Mouse (Mus musculus): ENCODE measurements at regions not wholly inside any gene's neighbourhood (a gene's known extent, or its start where the extent isn't known, plus 50 kb on each side); places are given as distances from the start of the nearest gene placed in this dataset.

- no peak overlapping the region for H3K4me3 ChIP-seq (replicated peaks)
- no peak for ATAC-seq (replicated peaks; ENCODE audit: low FRiP score)
- no peak overlapping the region for H3K9ac ChIP-seq
- H3K36me3 ChIP-seq = no peaks in the 10 kb centered on the region
- no peak overlapping the region for H3K4me2 ChIP-seq
- H3K4me1 ChIP-seq = peaks cover 5% of the 10 kb centered on the region; the same call in 1 of the 2 replicates
- no peaks in the 10 kb centered on the region for H3K27me3 ChIP-seq
- WGBS = 61% methylated on average over 3 of the region's 3 CpGs
- no peaks in the 10 kb centered on the region for H3K9me3 ChIP-seq (replicated peaks)
- H3K27ac ChIP-seq = no peak overlapping the region
Observed at GRCm38 (mm10) chr9:113413851-113414250, 294.2 kb downstream of the Pdcd6ip start.

DNA sequence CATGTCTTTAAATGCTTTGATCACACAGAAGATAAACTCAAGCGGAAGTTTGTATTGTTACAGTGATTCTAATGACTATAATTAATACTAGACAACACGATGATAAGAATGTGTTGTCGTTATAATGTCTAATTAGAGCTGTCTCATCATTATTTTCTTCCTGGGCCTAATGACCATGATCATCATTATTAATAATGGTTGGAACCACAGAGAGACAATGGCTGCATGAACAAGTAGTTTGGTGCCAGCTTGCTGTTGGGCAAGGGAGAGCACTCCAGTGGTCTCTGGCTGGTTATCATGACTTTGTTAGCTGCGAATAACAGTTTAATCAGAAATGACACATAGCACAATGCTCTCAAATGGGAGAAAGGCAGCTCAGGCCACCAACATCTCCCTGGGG is 296.4 kb downstream of the Pdcd6ip start:
- Histone ChIP-seq H3K4me1 (peaks cover 5% of the 10 kb centered on the region; the same call in 1 of the 2 replicates), H3K36me3 (no peaks in the 10 kb centered on the region), H3K27me3 (no peaks in the 10 kb centered on the region), H3K9me3 (replicated peaks) (no peaks in the 10 kb centered on the region), H3K4me2 (no peak overlapping the region), H3K9ac (no peak overlapping the region), H3K4me3 (replicated peaks) (no peak overlapping the region), H3K27ac (no peak overlapping the region)
- no peak for ATAC-seq (replicated peaks; ENCODE audit: low FRiP score)
- 82% methylated on average over 4 of the region's 4 CpGs for WGBS

DNA sequence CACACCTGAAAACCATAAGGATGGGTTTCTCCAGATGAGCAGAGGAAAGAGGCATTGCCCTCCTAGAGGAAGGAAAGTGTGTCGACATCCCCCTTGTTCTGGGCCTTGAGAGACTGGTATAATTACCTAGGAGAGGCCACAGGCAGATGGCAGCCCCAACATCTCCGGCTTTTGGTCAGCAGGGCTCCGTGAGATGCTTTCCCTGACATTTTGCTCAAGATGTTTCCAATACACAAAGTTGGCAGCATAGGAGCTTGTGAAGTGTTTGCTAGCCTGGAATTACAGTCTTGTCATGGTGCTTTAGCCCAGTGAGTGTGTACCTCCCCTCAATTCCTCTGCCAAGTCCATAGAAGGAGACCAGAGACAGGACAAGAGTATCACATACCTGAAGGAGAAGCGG is 299.5 kb downstream of the Pdcd6ip start:
- no peaks in the 10 kb centered on the region for H3K36me3 ChIP-seq
- no peaks in the 10 kb centered on the region for H3K4me1 ChIP-seq
- 88% methylated on average over 4 of the region's 4 CpGs for WGBS
- H3K4me2 ChIP-seq = no peak overlapping the region
- ATAC-seq (replicated peaks; ENCODE audit: low FRiP score) = no peak
- H3K9me3 ChIP-seq (replicated peaks) = no peaks in the 10 kb centered on the region
- H3K9ac ChIP-seq = no peak overlapping the region
- no peaks in the 10 kb centered on the region for H3K27me3 ChIP-seq
- no peak overlapping the region for H3K4me3 ChIP-seq (replicated peaks)
- no peak overlapping the region for H3K27ac ChIP-seq

GRCm38 (mm10) chr9:113394320-113394719 is 313.7 kb downstream of the Pdcd6ip start:
- WGBS = 85% methylated on average over 3 of the region's 3 CpGs
- no peaks in the 10 kb centered on the region for H3K36me3 ChIP-seq
- no peak for ATAC-seq (replicated peaks; ENCODE audit: low FRiP score)

DNA sequence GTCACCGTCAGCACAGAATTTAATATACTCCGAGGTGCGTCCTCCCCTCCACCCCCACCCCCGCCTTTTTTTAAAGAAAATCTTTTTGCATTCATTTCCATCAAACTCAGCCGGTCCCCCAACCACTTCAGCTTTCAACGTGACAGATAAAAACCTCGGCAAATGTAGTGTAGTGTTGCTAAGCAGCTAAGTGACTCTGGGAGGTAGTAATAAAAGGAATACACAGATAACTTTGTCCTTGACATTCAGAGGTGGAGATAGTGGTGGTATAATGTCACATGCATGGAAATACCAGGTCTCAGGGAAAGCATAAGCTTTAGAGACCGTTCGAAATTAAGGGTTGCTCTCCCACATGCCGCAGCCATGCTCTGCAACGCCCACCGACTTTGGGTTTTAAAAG is 320.7 kb downstream of the Pdcd6ip start:
- Histone ChIP-seq H3K4me3 (replicated peaks) (no peak overlapping the region), H3K36me3 (no peaks in the 10 kb centered on the region), H3K9ac (no peak overlapping the region), H3K9me3 (replicated peaks) (no peaks in the 10 kb centered on the region), H3K4me1 (no peaks in the 10 kb centered on the region), H3K4me2 (no peak overlapping the region), H3K27ac (no peak overlapping the region), H3K27me3 (no peaks in the 10 kb centered on the region)
- WGBS = 82% methylated on average over 12 of the region's 12 CpGs
- ATAC-seq (replicated peaks; ENCODE audit: low FRiP score) = no peak

More at GRCm38 (mm10) chr9:113394320-113394719, 313.7 kb downstream of the Pdcd6ip start:
- H3K4me3 ChIP-seq (replicated peaks) = no peak overlapping the region
- H3K4me1 ChIP-seq = no peaks in the 10 kb centered on the region
- H3K9ac ChIP-seq = no peak overlapping the region
- no peaks in the 10 kb centered on the region for H3K9me3 ChIP-seq (replicated peaks)
- no peak overlapping the region for H3K27ac ChIP-seq
- no peaks in the 10 kb centered on the region for H3K27me3 ChIP-seq
- H3K4me2 ChIP-seq = no peak overlapping the region

DNA sequence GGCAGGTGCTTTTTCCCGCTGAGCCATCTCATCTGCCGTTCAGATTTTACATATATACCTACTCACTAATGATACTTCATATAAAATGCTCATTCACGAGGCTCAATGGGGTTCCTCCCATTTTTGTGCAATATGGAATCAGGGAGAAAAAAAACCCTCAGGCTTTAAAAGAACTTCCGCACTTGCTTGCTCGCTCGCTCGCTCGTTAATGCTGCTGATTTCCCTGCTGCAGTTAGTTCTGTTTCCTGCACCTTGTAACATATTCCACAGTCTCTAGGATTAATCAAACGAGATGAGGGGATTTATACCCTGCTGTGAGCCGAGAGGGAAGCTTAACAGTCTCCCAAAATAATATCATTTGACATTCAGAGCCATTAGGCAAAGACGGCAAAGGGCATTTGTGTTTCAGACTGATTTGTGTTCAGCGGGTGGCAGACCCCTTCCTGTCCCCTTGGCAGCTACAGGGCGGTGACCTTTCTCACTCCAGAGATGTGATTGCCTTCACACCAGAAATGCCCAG is 326.4 kb downstream of the Pdcd6ip start:
- Histone ChIP-seq H3K4me3 (replicated peaks) (no peak overlapping the region), H3K4me1 (0 out of 2 replicates have a peak, but pooled peaks cover 14% of the 10 kb centered on the region), H3K9ac (no peak overlapping the region), H3K27ac (no peak overlapping the region), H3K4me2 (peak overlapping the region; percentile 15; the same call in 1 of the 2 replicates), H3K36me3 (no peaks in the 10 kb centered on the region), H3K27me3 (no peaks in the 10 kb centered on the region), H3K9me3 (replicated peaks) (no peaks in the 10 kb centered on the region)
- ATAC-seq (replicated peaks; ENCODE audit: low FRiP score) = no peak
- 34% methylated on average over 13 of the region's 13 CpGs for WGBS

DNA sequence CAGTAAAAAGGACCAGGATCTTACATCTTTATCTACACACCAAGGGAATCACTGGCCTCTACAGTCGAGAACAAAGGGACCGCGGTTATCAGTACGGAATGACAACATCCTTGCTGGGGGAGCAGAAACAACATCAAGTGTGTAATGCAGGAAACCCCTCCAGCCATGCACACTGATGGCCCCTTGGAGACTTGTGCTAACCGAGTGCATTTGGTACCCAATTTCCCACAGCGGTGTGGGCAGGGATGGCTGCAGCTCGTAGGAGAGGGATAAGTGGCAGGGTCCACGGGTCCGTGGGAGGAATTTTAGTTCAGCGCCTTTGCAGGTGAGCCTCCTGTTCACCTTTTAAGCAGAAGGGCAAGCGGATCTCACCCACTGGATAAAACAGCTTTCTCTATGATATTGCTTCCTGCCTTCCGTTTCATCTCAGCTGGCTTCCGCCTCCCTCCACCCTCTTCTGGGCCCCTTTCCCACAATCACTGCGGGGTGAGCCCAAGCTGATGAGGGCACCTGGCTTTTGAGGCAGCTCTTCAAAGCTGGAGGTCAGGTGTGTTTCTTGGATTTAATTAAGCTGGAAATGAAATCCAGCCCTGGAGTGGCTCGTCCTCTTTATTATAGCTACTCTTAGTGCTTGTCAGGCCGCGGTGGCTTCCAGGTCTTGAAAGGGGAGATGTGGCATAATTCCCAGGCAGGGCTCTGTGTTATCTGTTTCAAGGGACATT is 327.5 kb downstream of the Pdcd6ip start:
- Histone ChIP-seq H3K4me1 (0 out of 2 replicates have a peak, but pooled peaks cover 14% of the 10 kb centered on the region), H3K4me2 (0 out of 2 replicates have a peak overlapping the region, but pooled peaks have one; percentile 10), H3K36me3 (no peaks in the 10 kb centered on the region), H3K9ac (no peak overlapping the region), H3K9me3 (replicated peaks) (no peaks in the 10 kb centered on the region), H3K27ac (no peak overlapping the region), H3K27me3 (no peaks in the 10 kb centered on the region), H3K4me3 (replicated peaks) (no peak overlapping the region)
- ATAC-seq (replicated peaks; ENCODE audit: low FRiP score) = no peak
- WGBS = 38% methylated on average over 17 of the region's 17 CpGs

- H3K4me3 ChIP-seq (replicated peaks) = no peak overlapping the region
- no peak overlapping the region for H3K9ac ChIP-seq
- H3K4me1 ChIP-seq = 0 out of 2 replicates have a peak, but pooled peaks cover 14% of the 10 kb centered on the region
- no peaks in the 10 kb centered on the region for H3K27me3 ChIP-seq
- no peaks in the 10 kb centered on the region for H3K36me3 ChIP-seq
- ATAC-seq (replicated peaks; ENCODE audit: low FRiP score) = no peak
- no peaks in the 10 kb centered on the region for H3K9me3 ChIP-seq (replicated peaks)
- 82% methylated on average over 2 of the region's 2 CpGs for WGBS
- no peak overlapping the region for H3K27ac ChIP-seq
- no peak overlapping the region for H3K4me2 ChIP-seq
Observed at GRCm38 (mm10) chr9:113378525-113378924, 329.5 kb downstream of the Pdcd6ip start.

GRCm38 (mm10) chr9:113371718-113372306 is 336.2 kb downstream of the Pdcd6ip start:
- Histone ChIP-seq H3K27me3 (no peaks in the 10 kb centered on the region), H3K9me3 (replicated peaks) (no peaks in the 10 kb centered on the region), H3K9ac (no peak overlapping the region), H3K4me3 (replicated peaks) (no peak overlapping the region), H3K36me3 (no peaks in the 10 kb centered on the region), H3K4me1 (no peaks in the 10 kb centered on the region), H3K4me2 (no peak overlapping the region), H3K27ac (no peak overlapping the region)
- 82% methylated on average over 7 of the region's 7 CpGs for WGBS
- ATAC-seq (replicated peaks; ENCODE audit: low FRiP score) = no peak

- 50% methylated on average over 5 of the region's 5 CpGs for WGBS
- Histone ChIP-seq H3K4me2 (no peak overlapping the region), H3K27ac (no peak overlapping the region), H3K9ac (no peak overlapping the region), H3K4me1 (peaks cover under 1% of the 10 kb centered on the region), H3K36me3 (no peaks in the 10 kb centered on the region), H3K9me3 (replicated peaks) (no peaks in the 10 kb centered on the region), H3K27me3 (no peaks in the 10 kb centered on the region), H3K4me3 (replicated peaks) (no peak overlapping the region)
- ATAC-seq (replicated peaks; ENCODE audit: low FRiP score) = no peak
Observed at GRCm38 (mm10) chr9:113347942-113348341, 360.1 kb downstream of the Pdcd6ip start.

GRCm38 (mm10) chr9:113346531-113346930 is 361.5 kb downstream of the Pdcd6ip start:
- 82% methylated on average over 13 of the region's 13 CpGs for WGBS
- Histone ChIP-seq H3K36me3 (no peaks in the 10 kb centered on the region), H3K27ac (no peak overlapping the region)

DNA sequence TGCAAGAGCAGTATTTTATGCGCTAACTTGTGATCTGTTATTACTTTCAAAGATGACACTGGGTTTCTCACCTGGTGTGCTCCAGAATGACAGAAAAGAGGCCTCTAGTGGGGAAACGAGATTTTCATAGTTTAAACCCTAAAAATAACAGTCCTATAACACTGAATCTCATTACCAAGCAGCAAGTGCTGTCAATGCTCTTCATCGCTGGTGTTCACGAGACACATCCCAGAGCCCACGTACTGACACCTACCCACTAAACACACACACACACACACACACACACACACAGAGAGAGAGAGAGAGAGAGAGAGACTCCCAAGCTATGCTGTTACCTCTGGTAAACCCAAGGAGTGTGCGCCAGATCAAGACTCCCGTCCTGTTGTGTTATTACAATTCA is 365.9 kb downstream of the Pdcd6ip start:
- no peak overlapping the region for H3K4me2 ChIP-seq
- no peak for ATAC-seq (replicated peaks; ENCODE audit: low FRiP score)
- H3K9me3 ChIP-seq (replicated peaks) = no peaks in the 10 kb centered on the region
- H3K27ac ChIP-seq = no peak overlapping the region
- no peak overlapping the region for H3K4me3 ChIP-seq (replicated peaks)
- H3K4me1 ChIP-seq = peaks cover 7% of the 10 kb centered on the region
- no peaks in the 10 kb centered on the region for H3K36me3 ChIP-seq
- H3K27me3 ChIP-seq = no peaks in the 10 kb centered on the region
- H3K9ac ChIP-seq = no peak overlapping the region
- whole genome bisulfite sequencing = 74% methylated on average over 7 of the region's 7 CpGs

More at GRCm38 (mm10) chr9:113346531-113346930, 361.5 kb downstream of the Pdcd6ip start:
- Histone ChIP-seq H3K9me3 (replicated peaks) (no peaks in the 10 kb centered on the region), H3K9ac (no peak overlapping the region), H3K4me3 (replicated peaks) (no peak overlapping the region), H3K27me3 (no peaks in the 10 kb centered on the region), H3K4me1 (peaks cover 7% of the 10 kb centered on the region), H3K4me2 (no peak overlapping the region)
- ATAC-seq (replicated peaks; ENCODE audit: low FRiP score) = no peak

Data from kidney, embryonic 15.5 days (tissue).